Mouse (Mus musculus) olfactory bulb, adult 2 months (tissue): ENCODE data around the gene Fbxo11.

Source experiments
- CTCF ChIP-seq: fragments of 200-500 bp; IDR thresholded peaks from 2 replicates; pipeline ENCODE4 v1.5.1; 2012; ENCODE audit warnings: low read depth, mild to moderate bottlenecking, low read length, moderate library complexity; ENCODE audit not compliant: insufficient read depth
- POLR2A ChIP-seq: fragments of 200-500 bp; IDR thresholded peaks from 2 replicates; pipeline ENCODE4 v1.6.1; 2012; ENCODE audit warnings: mild to moderate bottlenecking, low read depth, low read length, moderate library complexity; ENCODE audit not compliant: insufficient read depth

GRCm38 (mm10) chr17:88113015-88113882, 48.2 kb upstream of the Fbxo11 start:
- TF ChIP-seq CTCF (no peak), POLR2A (no peak)
